Mouse (Mus musculus) cerebellum, adult 18-20 months (tissue): ENCODE data around the gene Evi5.

Source experiments
- DNase-seq, 2 experiments: peaks; one replicate each; pipeline ENCODE4 v3.0.0; 2021

Gene Evi5

DNA sequence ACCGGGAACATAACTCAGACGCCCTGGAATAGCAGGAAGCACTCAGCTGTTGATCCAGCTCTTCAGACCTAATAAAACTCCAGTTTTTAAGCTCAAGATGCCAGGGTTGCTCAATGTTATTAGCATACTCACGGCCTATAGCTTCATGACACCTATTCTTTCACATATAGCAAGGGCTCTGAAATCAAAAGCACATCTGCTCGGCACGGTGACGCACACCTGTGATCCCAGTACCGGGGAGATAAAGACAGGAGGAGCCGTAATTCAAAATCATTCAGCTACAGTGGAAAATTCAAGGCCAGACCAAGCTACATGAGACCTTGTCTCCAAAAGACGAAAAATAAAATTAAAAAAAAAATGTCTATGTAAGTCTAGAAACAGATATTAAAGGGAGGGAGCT is 173.2 kb downstream of the Evi5 start:
- no peak for DNase-seq

DNA sequence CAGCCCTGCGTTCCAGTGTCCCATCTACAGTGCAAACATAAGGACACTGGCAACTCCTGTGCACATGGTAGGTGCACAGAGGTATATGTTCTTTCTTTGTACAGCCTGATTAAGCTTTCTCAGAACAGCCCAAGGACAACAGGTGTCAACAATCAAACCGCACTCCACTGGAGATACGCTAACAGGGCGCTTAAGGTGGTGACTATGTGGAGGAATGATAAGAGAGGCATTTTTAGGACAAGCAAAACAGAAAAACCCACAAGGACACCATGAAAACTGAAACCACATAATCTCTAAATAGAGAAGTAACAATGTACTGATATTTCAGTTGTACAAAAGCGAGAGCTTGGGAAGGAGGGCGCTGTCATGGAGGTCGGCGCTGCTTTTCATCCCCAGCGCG is 174.0 kb downstream of the Evi5 start:
- no peak for DNase-seq

DNA sequence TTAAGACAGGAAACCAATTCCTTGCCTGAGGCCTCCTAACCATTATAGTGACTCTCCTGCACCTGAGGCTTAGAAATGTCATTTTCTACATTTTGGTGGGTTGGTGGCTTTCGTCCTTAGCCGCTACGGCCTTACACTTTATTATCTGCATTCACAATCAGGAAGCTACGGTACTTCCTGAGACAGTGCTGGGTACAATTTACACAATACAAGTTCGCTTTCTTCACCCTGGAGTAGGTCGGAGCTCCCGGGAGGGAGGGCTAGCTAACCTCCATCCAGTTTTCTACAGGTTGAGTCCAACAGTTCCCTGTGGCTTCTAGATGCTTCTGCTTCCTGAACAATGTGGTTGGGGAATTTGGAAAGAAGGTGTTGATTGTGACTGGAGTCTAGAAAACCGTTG is 176.0 kb downstream of the Evi5 start:
- DNase-seq: no peak

DNA sequence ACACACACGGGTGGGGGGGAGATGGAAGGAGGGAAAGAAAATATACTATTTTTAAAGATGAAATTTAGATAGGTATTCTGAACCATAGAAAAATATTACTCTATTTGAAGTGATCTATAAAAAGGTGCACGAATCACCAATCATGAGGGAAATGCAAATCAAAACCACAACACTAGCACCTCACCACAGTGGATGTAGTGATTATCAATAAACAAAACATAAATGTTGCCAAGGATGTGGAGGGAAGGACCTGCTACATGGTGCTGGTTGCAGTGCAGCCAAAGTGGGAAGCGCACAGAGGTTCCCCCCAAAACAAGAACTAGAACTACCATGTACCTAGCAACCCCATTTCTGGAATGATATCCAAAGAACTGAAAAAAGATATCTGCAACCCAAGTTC is 179.9 kb downstream of the Evi5 start:
- no peak for DNase-seq
